Mouse (Mus musculus): ENCODE measurements at regions not wholly inside any gene's neighbourhood (a gene's known extent, or its start where the extent isn't known, plus 50 kb on each side); places are given as distances from the start of the nearest gene placed in this dataset.

DNA sequence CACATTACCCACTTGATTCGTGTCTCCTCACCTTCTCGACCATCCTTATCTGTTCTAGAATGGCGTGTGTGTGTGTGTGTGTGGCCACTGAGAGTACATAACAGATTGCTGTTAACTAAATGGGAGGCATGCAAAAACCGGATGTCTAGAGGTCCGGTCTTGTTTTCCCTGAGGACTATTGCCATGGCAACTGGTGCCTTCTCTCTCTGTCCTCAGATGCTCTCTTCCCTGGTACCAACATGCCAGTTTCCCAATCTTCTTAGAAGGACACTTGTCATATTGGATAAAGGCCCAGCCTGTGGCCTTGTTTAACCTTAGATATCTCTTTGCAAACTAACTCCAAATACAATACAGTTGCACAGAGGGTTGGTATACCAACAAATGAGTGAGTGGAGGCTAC, 125.9 kb downstream of the Irs2 start:
- no peak overlapping the region for H3K27ac ChIP-seq (ENCODE audit: low read depth, low read length)

DNA sequence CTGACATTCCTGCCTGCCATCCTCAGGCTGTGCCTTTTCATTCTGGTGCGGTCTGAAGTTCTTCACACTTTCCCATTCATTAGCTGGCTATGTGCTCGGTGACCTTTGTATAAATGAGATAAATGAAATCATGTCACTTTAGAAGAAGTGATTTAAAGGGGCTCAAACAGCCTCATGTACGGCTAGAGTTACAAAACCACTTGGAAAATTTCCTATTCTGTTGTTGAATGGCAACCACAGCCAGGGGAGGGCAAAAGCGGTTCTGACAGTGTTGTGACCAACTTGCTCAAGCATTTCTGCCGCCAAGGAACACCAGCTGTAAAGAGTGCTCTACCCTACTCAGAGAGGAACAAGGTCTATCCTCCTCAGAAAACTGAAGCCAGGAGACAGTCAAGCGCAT, 128.4 kb downstream of the Irs2 start:
- Histone ChIP-seq H3K27ac (ENCODE audit: low read depth, low read length) (no peak overlapping the region), H3K9me3 (ENCODE audit: low read length) (no peaks in the 10 kb centered on the region), H3K9ac (no peak overlapping the region), H3K27me3 (ENCODE audit: insufficient read depth, low read length) (no peaks in the 10 kb centered on the region), H3K4me2 (ENCODE audit: low read depth) (no peak overlapping the region), H3K4me3 (ENCODE audit: low read depth, low read length) (no peak overlapping the region), H3K36me3 (ENCODE audit: insufficient read depth) (no peaks in the 10 kb centered on the region), H3K4me1 (ENCODE audit: insufficient read depth) (peaks cover 5% of the 10 kb centered on the region; the same call in 1 of the 2 replicates)
- no peak for TF ChIP-seq CTCF (IDR thresholded peaks at IDR 0.05; ENCODE audit: low read depth)
- DNase-seq: no peak
- ATAC-seq: no peak
- 39% methylated on average over 6 of the region's 6 CpGs for WGBS

More for the DNA sequence above, 125.9 kb downstream of the Irs2 start:
- H3K9me3 ChIP-seq (ENCODE audit: low read length): no peaks in the 10 kb centered on the region
- no peak for TF ChIP-seq CTCF (IDR thresholded peaks at IDR 0.05; ENCODE audit: low read depth)
- no peak overlapping the region for H3K4me3 ChIP-seq (ENCODE audit: low read depth, low read length)
- H3K36me3 ChIP-seq (ENCODE audit: insufficient read depth): no peaks in the 10 kb centered on the region
- no peak overlapping the region for H3K9ac ChIP-seq
- peak; percentile 37 for DNase-seq
- no peaks in the 10 kb centered on the region for H3K27me3 ChIP-seq (ENCODE audit: insufficient read depth, low read length)
- ATAC-seq: peak; percentile 71
- WGBS: 72% methylated on average over 5 of the region's 5 CpGs
- peaks cover 5% of the 10 kb centered on the region; the same call in 1 of the 2 replicates for H3K4me1 ChIP-seq (ENCODE audit: insufficient read depth)
- no peak overlapping the region for H3K4me2 ChIP-seq (ENCODE audit: low read depth)

DNA sequence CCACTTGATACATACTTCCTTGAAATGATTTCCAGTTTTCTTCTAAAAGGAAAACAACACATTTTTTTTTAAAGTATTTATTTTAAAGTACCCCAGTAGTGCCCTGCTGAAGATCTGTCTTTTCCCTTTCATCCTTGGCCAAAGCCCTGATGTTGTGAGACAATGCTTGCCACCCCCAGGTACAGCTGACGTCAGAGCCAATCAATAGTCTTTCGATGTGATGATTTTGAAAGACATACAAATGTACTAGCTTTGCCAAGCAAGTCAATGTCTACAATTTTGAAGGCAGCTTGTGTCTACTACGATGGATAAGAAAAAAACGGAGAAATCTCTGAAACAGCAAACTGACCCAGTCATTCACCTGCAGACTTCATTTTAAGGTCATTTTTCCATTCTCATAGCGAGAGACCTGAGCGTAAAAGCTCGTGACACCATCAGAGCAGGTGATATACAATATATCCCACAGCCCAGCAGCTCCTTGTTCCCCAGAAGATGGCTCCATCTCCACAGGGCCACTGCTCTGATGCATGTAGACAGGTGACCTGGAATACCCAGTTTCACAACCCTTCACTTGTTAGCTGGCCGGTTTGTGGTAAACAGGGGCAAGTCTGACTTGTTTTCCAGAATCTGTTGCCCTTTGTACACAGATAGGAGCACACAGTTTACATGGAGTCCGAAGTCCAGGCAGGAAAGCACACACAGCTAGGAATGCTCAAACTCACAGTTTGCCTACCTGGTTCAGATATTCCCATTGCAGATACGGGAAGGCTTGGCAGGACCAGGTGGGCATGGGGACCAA, 129.0 kb downstream of the Irs2 start:
- ATAC-seq (no peak), DNase-seq (no peak)
- 83% methylated on average over 10 of the region's 10 CpGs for WGBS
- H3K27me3 ChIP-seq (ENCODE audit: insufficient read depth, low read length): no peaks in the 10 kb centered on the region
- no peak overlapping the region for H3K27ac ChIP-seq (ENCODE audit: low read depth, low read length)
- no peak overlapping the region for H3K9ac ChIP-seq
- H3K4me1 ChIP-seq (ENCODE audit: insufficient read depth): peaks cover 9% of the 10 kb centered on the region; the same call in 1 of the 2 replicates
- no peak for TF ChIP-seq CTCF (IDR thresholded peaks at IDR 0.05; ENCODE audit: low read depth)
- H3K4me3 ChIP-seq (ENCODE audit: low read depth, low read length): no peak overlapping the region
- no peak overlapping the region for H3K4me2 ChIP-seq (ENCODE audit: low read depth)
- H3K9me3 ChIP-seq (ENCODE audit: low read length): no peaks in the 10 kb centered on the region
- H3K36me3 ChIP-seq (ENCODE audit: insufficient read depth): no peaks in the 10 kb centered on the region

DNA sequence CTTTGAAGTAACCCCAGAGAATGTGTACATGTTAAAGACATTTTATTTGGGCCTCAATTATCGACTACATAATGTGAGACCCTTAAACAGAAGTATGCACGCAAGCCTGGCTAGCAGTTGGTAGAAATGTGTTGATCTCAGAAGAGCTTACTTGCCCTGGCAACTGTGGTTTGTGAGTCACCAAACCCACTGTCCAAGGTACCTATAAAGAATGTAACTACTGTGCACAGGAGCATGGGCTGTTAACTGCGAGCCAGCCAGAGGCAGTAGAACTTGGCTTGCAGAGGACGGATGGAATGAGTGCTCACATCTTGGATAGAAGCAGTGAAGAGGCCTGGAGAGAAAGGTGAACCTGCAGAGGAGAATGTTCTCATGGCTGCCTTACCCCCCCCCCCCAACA, 129.9 kb downstream of the Irs2 start:
- Histone ChIP-seq H3K27me3 (ENCODE audit: insufficient read depth, low read length) (no peaks in the 10 kb centered on the region), H3K4me3 (ENCODE audit: low read depth, low read length) (no peak overlapping the region), H3K4me2 (ENCODE audit: low read depth) (no peak overlapping the region), H3K27ac (ENCODE audit: low read depth, low read length) (no peak overlapping the region), H3K9ac (no peak overlapping the region), H3K4me1 (ENCODE audit: insufficient read depth) (peaks cover 10% of the 10 kb centered on the region; the same call in 1 of the 2 replicates), H3K9me3 (ENCODE audit: low read length) (no peaks in the 10 kb centered on the region), H3K36me3 (ENCODE audit: insufficient read depth) (no peaks in the 10 kb centered on the region)
- no peak for TF ChIP-seq CTCF (IDR thresholded peaks at IDR 0.05; ENCODE audit: low read depth)
- WGBS: 92% methylated on average over 4 of the region's 4 CpGs
- DNase-seq (no peak), ATAC-seq (no peak)

DNA sequence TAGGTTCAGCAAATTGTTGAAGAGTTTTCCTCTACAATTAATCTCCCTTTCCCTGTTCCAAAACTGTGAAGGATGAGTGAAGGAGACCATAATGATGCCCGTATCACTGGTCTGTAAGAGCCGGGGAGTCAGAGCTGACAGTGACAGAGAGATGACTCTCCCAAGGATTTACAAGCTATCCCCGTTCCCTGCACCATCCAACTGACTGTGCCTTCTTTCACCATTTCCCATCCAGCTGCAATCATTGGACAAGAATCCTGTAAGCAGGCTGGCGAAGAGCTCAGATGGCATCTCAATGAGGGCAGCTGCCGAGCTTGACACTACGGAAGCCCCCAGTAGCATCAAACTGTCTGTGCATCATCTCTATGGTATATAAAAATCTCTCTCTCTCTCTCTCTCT, 133.1 kb downstream of the Irs2 start:
- H3K36me3 ChIP-seq (ENCODE audit: insufficient read depth): no peaks in the 10 kb centered on the region
- WGBS: 61% methylated on average over 6 of the region's 6 CpGs
- no peak for DNase-seq
- H3K4me3 ChIP-seq (ENCODE audit: low read depth, low read length): no peak overlapping the region
- H3K9ac ChIP-seq: no peak overlapping the region
- H3K4me2 ChIP-seq (ENCODE audit: low read depth): no peak overlapping the region
- no peak for TF ChIP-seq CTCF (IDR thresholded peaks at IDR 0.05; ENCODE audit: low read depth)
- H3K9me3 ChIP-seq (ENCODE audit: low read length): no peaks in the 10 kb centered on the region
- H3K27ac ChIP-seq (ENCODE audit: low read depth, low read length): no peak overlapping the region
- peaks cover 17% of the 10 kb centered on the region; the same call in 1 of the 2 replicates for H3K4me1 ChIP-seq (ENCODE audit: insufficient read depth)
- peak; percentile 27; the same call in 1 of the 2 replicates for ATAC-seq
- no peaks in the 10 kb centered on the region for H3K27me3 ChIP-seq (ENCODE audit: insufficient read depth, low read length)

DNA sequence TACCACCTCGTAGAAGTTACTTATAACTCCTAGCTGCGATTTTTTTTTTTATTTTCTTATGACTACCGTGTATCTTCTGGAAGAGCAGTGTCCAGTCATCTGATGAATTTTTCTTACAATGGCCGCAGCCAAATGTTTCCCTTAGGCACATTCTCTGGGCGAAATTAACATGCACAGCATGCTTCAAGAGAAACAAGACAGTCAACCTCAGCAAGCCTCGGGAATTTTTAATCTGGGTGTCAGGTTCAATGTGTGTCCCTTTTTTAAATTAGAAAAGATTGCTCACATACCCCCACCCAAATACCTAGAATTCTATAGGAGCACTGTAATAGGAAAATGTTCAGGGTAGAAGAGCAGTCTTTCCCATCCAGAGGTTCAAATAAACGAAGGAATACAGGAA, 136.8 kb downstream of the Irs2 start:
- DNase-seq (no peak), ATAC-seq (no peak)
- Histone ChIP-seq H3K27ac (ENCODE audit: low read depth, low read length) (no peak overlapping the region), H3K27me3 (ENCODE audit: insufficient read depth, low read length) (no peaks in the 10 kb centered on the region), H3K36me3 (ENCODE audit: insufficient read depth) (no peaks in the 10 kb centered on the region), H3K4me2 (ENCODE audit: low read depth) (no peak overlapping the region), H3K4me3 (ENCODE audit: low read depth, low read length) (no peak overlapping the region), H3K4me1 (ENCODE audit: insufficient read depth) (peaks cover 20% of the 10 kb centered on the region; the same call in 1 of the 2 replicates), H3K9me3 (ENCODE audit: low read length) (no peaks in the 10 kb centered on the region), H3K9ac (no peak overlapping the region)
- WGBS: 48% methylated on average over 7 of the region's 7 CpGs
- no peak for TF ChIP-seq CTCF (IDR thresholded peaks at IDR 0.05; ENCODE audit: low read depth)

DNA sequence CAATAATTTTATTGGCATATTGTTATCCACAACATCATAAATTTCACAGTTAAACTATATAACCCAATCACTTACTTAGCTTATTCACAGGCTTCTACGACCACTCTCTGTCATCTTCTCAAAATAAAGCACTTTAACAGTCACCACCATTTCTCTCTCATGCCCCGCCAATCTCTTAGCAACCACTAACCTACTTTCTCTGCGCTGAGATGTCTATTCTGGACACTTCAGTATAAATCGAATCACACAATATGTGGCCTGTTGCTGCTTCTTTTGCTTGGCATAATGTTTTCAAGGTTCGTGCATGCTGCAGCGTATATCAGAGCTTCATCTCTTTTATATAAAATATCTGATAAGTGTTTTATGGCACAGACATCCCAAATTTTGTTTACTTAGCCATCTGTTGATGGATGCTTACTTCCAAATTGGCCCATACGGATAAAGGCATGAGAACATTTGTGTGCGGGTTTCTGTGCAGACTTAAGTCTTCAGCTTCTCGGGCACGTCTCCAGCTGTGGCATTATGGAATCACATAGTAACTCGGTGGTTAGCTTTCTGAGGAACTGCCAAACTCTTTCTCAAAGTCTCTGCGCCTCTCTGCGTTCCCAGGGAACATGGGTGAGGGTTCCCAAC, 137.7 kb downstream of the Irs2 start:
- no peaks in the 10 kb centered on the region for H3K27me3 ChIP-seq (ENCODE audit: insufficient read depth, low read length)
- H3K9ac ChIP-seq: no peak overlapping the region
- H3K4me2 ChIP-seq (ENCODE audit: low read depth): no peak overlapping the region
- peak; percentile 79 for ATAC-seq
- no peak for TF ChIP-seq CTCF (IDR thresholded peaks at IDR 0.05; ENCODE audit: low read depth)
- H3K9me3 ChIP-seq (ENCODE audit: low read length): no peaks in the 10 kb centered on the region
- H3K27ac ChIP-seq (ENCODE audit: low read depth, low read length): peak overlapping the region; percentile 37; the same call in 1 of the 2 replicates
- peaks cover 24% of the 10 kb centered on the region; the same call in 1 of the 2 replicates for H3K4me1 ChIP-seq (ENCODE audit: insufficient read depth)
- WGBS: 30% methylated on average over 13 of the region's 13 CpGs
- DNase-seq: peak; percentile 88
- no peak overlapping the region for H3K4me3 ChIP-seq (ENCODE audit: low read depth, low read length)
- H3K36me3 ChIP-seq (ENCODE audit: insufficient read depth): no peaks in the 10 kb centered on the region

Measured in forebrain, postnatal 0 days (tissue).